Mouse (Mus musculus) olfactory bulb, adult 2 months (tissue): ENCODE measurements around the gene Fyn.

Experiments used
- CTCF ChIP-seq: fragments of 200-500 bp; IDR thresholded peaks from 2 replicates; pipeline ENCODE4 v1.5.1; 2012; ENCODE audit warnings: low read depth, mild to moderate bottlenecking, low read length, moderate library complexity; ENCODE audit not compliant: insufficient read depth
- POLR2A ChIP-seq: fragments of 200-500 bp; IDR thresholded peaks from 2 replicates; pipeline ENCODE4 v1.6.1; 2012; ENCODE audit warnings: mild to moderate bottlenecking, low read depth, low read length, moderate library complexity; ENCODE audit not compliant: insufficient read depth

DNA sequence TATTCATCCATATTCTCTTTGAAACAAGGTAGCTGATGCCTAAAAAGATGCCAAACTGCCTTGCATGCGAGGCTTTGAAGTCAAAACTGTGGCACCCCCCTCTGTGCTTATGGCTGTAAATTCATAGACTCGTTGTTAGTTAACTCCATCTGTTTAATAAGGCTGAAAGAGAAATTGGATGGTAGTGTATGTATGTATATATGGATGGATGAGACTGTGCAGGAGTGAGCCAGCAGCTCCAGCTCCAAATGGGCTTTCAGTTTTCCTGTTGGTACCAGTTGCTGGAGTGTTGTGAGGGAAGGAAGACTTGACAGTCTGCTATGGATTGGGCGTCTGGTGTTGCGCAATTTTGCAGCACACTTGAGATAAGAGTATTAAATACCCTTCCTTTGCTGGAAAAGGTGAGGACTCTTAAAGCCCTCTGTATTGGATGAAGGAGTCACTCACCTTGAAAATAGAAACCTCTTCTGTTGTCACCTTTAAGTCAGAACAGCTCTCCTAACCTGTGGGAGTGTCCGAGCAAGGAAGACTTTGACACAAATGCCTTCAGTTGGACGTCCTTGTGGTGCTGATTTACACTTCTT is 24.3 kb downstream of the Fyn start:
- TF ChIP-seq POLR2A = no peak
- no peak for TF ChIP-seq CTCF
